Mouse (Mus musculus): ENCODE data around the gene Tdrd7. TPM values are rescaled to one million over a fixed set of nuclear protein-coding genes. Genes with fewer than 3 reads are reported as not detected.
A peak's percentile ranks its signal among the peaks of the same experiment; 100 is the strongest.

Gene Tdrd7
- polyA plus RNA-seq, 1 experiment from 2014 or later = 5.4 TPM

- Histone ChIP-seq H3K4me1 (replicated peaks) (no peaks in the 10 kb centered on the region; the same call in 1 of the 2 replicates), H3K36me3 (no peaks in the 10 kb centered on the region), H3K9me3 (replicated peaks) (no peaks in the 10 kb centered on the region), H3K4me2 (no peak overlapping the region), H3K27me3 (no peaks in the 10 kb centered on the region), H3K9ac (no peak overlapping the region), H3K27ac (no peak overlapping the region), H3K4me3 (replicated peaks) (no peak overlapping the region)
- DNase-seq (no peak), ATAC-seq (ENCODE audit: low read depth) (no peak)
- WGBS (ENCODE audit: insufficient replicate concordance) = 60% methylated on average over 4 of the region's 4 CpGs
These were observed 9.9 kb upstream of the Tdrd7 start for GRCm38 (mm10) chr4:45955235-45955634.

- no peak for DNase-seq
- no peaks in the 10 kb centered on the region for H3K9me3 ChIP-seq (replicated peaks)
- H3K4me3 ChIP-seq (replicated peaks) = no peak overlapping the region
- H3K36me3 ChIP-seq = no peaks in the 10 kb centered on the region
- H3K4me1 ChIP-seq (replicated peaks) = no peaks in the 10 kb centered on the region; the same call in 1 of the 2 replicates
- no peak overlapping the region for H3K4me2 ChIP-seq
- no peak for ATAC-seq (ENCODE audit: low read depth)
- H3K27me3 ChIP-seq = no peaks in the 10 kb centered on the region
- no peak overlapping the region for H3K9ac ChIP-seq
- WGBS (ENCODE audit: insufficient replicate concordance) = 76% methylated on average over 8 of the region's 8 CpGs
- H3K27ac ChIP-seq = no peak overlapping the region
These were observed 9.0 kb upstream of the Tdrd7 start for GRCm38 (mm10) chr4:45956131-45956530.

GRCm38 (mm10) chr4:45956706-45957105, 8.4 kb upstream of the Tdrd7 start:
- Histone ChIP-seq H3K4me1 (replicated peaks) (no peaks in the 10 kb centered on the region; the same call in 1 of the 2 replicates), H3K9me3 (replicated peaks) (no peaks in the 10 kb centered on the region), H3K27ac (no peak overlapping the region), H3K27me3 (no peaks in the 10 kb centered on the region), H3K9ac (no peak overlapping the region), H3K36me3 (no peaks in the 10 kb centered on the region), H3K4me2 (no peak overlapping the region), H3K4me3 (replicated peaks) (no peak overlapping the region)
- ATAC-seq (ENCODE audit: low read depth) (no peak), DNase-seq (no peak)
- WGBS (ENCODE audit: insufficient replicate concordance) = 81% methylated on average over 4 of the region's 4 CpGs

GRCm38 (mm10) chr4:45965737-45966447, 758 bp downstream of the Tdrd7 start:
- H3K9me3 ChIP-seq (replicated peaks) = no peaks in the 10 kb centered on the region
- H3K27ac ChIP-seq = peak overlapping the region; percentile 31
- H3K36me3 ChIP-seq = no peaks in the 10 kb centered on the region
- peak overlapping the region; percentile 31 for H3K4me2 ChIP-seq
- H3K4me3 ChIP-seq (replicated peaks) = no peak overlapping the region
- peaks cover 9% of the 10 kb centered on the region for H3K27me3 ChIP-seq
- 26% methylated on average over 13 of the region's 13 CpGs for WGBS (ENCODE audit: insufficient replicate concordance)
- peaks cover 45% of the 10 kb centered on the region for H3K4me1 ChIP-seq (replicated peaks)
- DNase-seq (no peak), ATAC-seq (ENCODE audit: low read depth) (no peak)
- H3K9ac ChIP-seq = no peak overlapping the region

GRCm38 (mm10) chr4:45966716-45967115, 1.6 kb downstream of the Tdrd7 start:
- no peak for DNase-seq
- H3K27me3 ChIP-seq = peaks cover 11% of the 10 kb centered on the region
- peaks cover 45% of the 10 kb centered on the region for H3K4me1 ChIP-seq (replicated peaks)
- H3K9me3 ChIP-seq (replicated peaks) = no peaks in the 10 kb centered on the region
- WGBS (ENCODE audit: insufficient replicate concordance) = 32% methylated on average over 6 of the region's 6 CpGs
- no peaks in the 10 kb centered on the region for H3K36me3 ChIP-seq
- H3K4me2 ChIP-seq = no peak overlapping the region
- peak; percentile 45 for ATAC-seq (ENCODE audit: low read depth)
- H3K27ac ChIP-seq = peak overlapping the region; percentile 55
- H3K9ac ChIP-seq = 0 out of 2 replicates have a peak overlapping the region, but pooled peaks have one; percentile 23
- no peak overlapping the region for H3K4me3 ChIP-seq (replicated peaks)

GRCm38 (mm10) chr4:45967479-45968341, 2.6 kb downstream of the Tdrd7 start:
- H3K4me1 ChIP-seq (replicated peaks) = peaks cover 48% of the 10 kb centered on the region
- DNase-seq = no peak
- no peak overlapping the region for H3K9ac ChIP-seq
- no peak overlapping the region for H3K4me2 ChIP-seq
- ATAC-seq (ENCODE audit: low read depth) = no peak
- 58% methylated on average over 9 of the region's 9 CpGs for WGBS (ENCODE audit: insufficient replicate concordance)
- H3K36me3 ChIP-seq = no peaks in the 10 kb centered on the region
- H3K9me3 ChIP-seq (replicated peaks) = no peaks in the 10 kb centered on the region
- no peak overlapping the region for H3K4me3 ChIP-seq (replicated peaks)
- peak overlapping the region; percentile 68 for H3K27ac ChIP-seq
- peaks cover 15% of the 10 kb centered on the region for H3K27me3 ChIP-seq

GRCm38 (mm10) chr4:45969051-45969450, 3.9 kb downstream of the Tdrd7 start:
- no peaks in the 10 kb centered on the region for H3K36me3 ChIP-seq
- peaks cover 28% of the 10 kb centered on the region for H3K27me3 ChIP-seq
- H3K9me3 ChIP-seq (replicated peaks) = no peaks in the 10 kb centered on the region
- H3K4me3 ChIP-seq (replicated peaks) = no peak overlapping the region
- WGBS (ENCODE audit: insufficient replicate concordance) = 39% methylated on average over 2 of the region's 2 CpGs
- ATAC-seq (ENCODE audit: low read depth) (no peak), DNase-seq (no peak)
- H3K27ac ChIP-seq = no peak overlapping the region
- H3K4me2 ChIP-seq = no peak overlapping the region
- peaks cover 55% of the 10 kb centered on the region for H3K4me1 ChIP-seq (replicated peaks)
- no peak overlapping the region for H3K9ac ChIP-seq

GRCm38 (mm10) chr4:45970048-45970560, 5.0 kb downstream of the Tdrd7 start:
- H3K27ac ChIP-seq = no peak overlapping the region
- no peak for DNase-seq
- no peak overlapping the region for H3K9ac ChIP-seq
- H3K36me3 ChIP-seq = no peaks in the 10 kb centered on the region
- no peaks in the 10 kb centered on the region for H3K9me3 ChIP-seq (replicated peaks)
- H3K4me3 ChIP-seq (replicated peaks) = no peak overlapping the region
- peaks cover 55% of the 10 kb centered on the region for H3K4me1 ChIP-seq (replicated peaks)
- ATAC-seq (ENCODE audit: low read depth) = no peak
- H3K27me3 ChIP-seq = peaks cover 36% of the 10 kb centered on the region
- H3K4me2 ChIP-seq = no peak overlapping the region
- WGBS (ENCODE audit: insufficient replicate concordance) = 39% methylated on average over 7 of the region's 7 CpGs

- peak; percentile 95 for DNase-seq
- peaks cover 42% of the 10 kb centered on the region for H3K27me3 ChIP-seq
- H3K4me1 ChIP-seq (replicated peaks) = peaks cover 40% of the 10 kb centered on the region
These were observed 6.8 kb downstream of the Tdrd7 start for GRCm38 (mm10) chr4:45971806-45972447.

GRCm38 (mm10) chr4:45972448-45972854, 7.3 kb downstream of the Tdrd7 start:
- DNase-seq (no peak), ATAC-seq (ENCODE audit: low read depth) (peak; percentile 67)
- H3K27ac ChIP-seq = no peak overlapping the region

More at GRCm38 (mm10) chr4:45971806-45972447, 6.8 kb downstream of the Tdrd7 start:
- ATAC-seq (ENCODE audit: low read depth) = peak; percentile 96
- Histone ChIP-seq H3K4me2 (peak overlapping the region; percentile 99), H3K9me3 (replicated peaks) (no peaks in the 10 kb centered on the region), H3K27ac (no peak overlapping the region), H3K36me3 (no peaks in the 10 kb centered on the region), H3K4me3 (replicated peaks) (peak overlapping the region; percentile 93), H3K9ac (peak overlapping the region; percentile 87)
- WGBS (ENCODE audit: insufficient replicate concordance) = 3% methylated on average over 51 of the region's 51 CpGs

GRCm38 (mm10) chr4:45972951-45973350, 7.8 kb downstream of the Tdrd7 start:
- Histone ChIP-seq H3K4me2 (peak overlapping the region; percentile 99), H3K9me3 (replicated peaks) (no peaks in the 10 kb centered on the region), H3K27me3 (peaks cover 42% of the 10 kb centered on the region), H3K4me3 (replicated peaks) (peak overlapping the region; percentile 93), H3K27ac (no peak overlapping the region), H3K36me3 (no peaks in the 10 kb centered on the region), H3K4me1 (replicated peaks) (peaks cover 29% of the 10 kb centered on the region), H3K9ac (peak overlapping the region; percentile 87)
- 33% methylated on average over 9 of the region's 9 CpGs for whole genome bisulfite sequencing (ENCODE audit: insufficient replicate concordance)
- ATAC-seq (ENCODE audit: low read depth) (no peak), DNase-seq (no peak)

More at GRCm38 (mm10) chr4:45972448-45972854, 7.3 kb downstream of the Tdrd7 start:
- Histone ChIP-seq H3K36me3 (no peaks in the 10 kb centered on the region), H3K27me3 (peaks cover 42% of the 10 kb centered on the region), H3K4me2 (peak overlapping the region; percentile 99), H3K4me1 (replicated peaks) (peaks cover 34% of the 10 kb centered on the region), H3K9ac (peak overlapping the region; percentile 87), H3K4me3 (replicated peaks) (peak overlapping the region; percentile 93), H3K9me3 (replicated peaks) (no peaks in the 10 kb centered on the region)
- under 1% methylated on average over 44 of the region's 53 CpGs for WGBS (ENCODE audit: insufficient replicate concordance)

Measured in liver, embryonic 13.5 days (tissue).